Mouse (Mus musculus) cerebellum, adult 2 months (tissue): Measurements from ENCODE around the gene Igsf11. TPM values are rescaled to one million over a fixed set of nuclear protein-coding genes. Genes with fewer than 3 reads are reported as not detected.
A peak's percentile ranks its signal among the peaks of the same experiment; 100 is the strongest.

Experiments used
- DNase-seq, 2 experiments: peaks; one replicate each; pipeline ENCODE4 v3.0.0; 2021
- H3K27ac ChIP-seq: fragments of 200-500 bp; 2 replicates; pipeline ENCODE4 v1.5.1; 2012; ENCODE audit warnings: low read length, control low read depth, inconsistent platforms; ENCODE audit not compliant: insufficient read depth
- H3K27me3 ChIP-seq: fragments of 200-500 bp; 2 replicates; pipeline ENCODE4 v1.6.1; 2012; ENCODE audit warnings: inconsistent platforms, mild to moderate bottlenecking, low read length, moderate library complexity; ENCODE audit not compliant: control insufficient read depth, insufficient read depth
- H3K4me1 ChIP-seq: fragments of 200-500 bp; 2 replicates; pipeline ENCODE4 v1.6.1; 2011; ENCODE audit warnings: low read length; ENCODE audit not compliant: control insufficient read depth, insufficient read depth
- H3K4me3 ChIP-seq: fragments of 200-500 bp; replicated peaks from 2 replicates; pipeline ENCODE3; 2011; ENCODE audit warnings: mild to moderate bottlenecking, low read depth, low read length, control low read depth; ENCODE audit not compliant: insufficient read depth
- CTCF ChIP-seq: fragments of 200-500 bp; IDR thresholded peaks from 2 replicates; pipeline ENCODE4 v1.5.1; 2011; ENCODE audit warnings: low read depth, mild to moderate bottlenecking, control low read depth, low read length, moderate library complexity, borderline replicate concordance; ENCODE audit not compliant: insufficient read depth
- POLR2A ChIP-seq: fragments of 200-500 bp; IDR thresholded peaks from 2 replicates; pipeline ENCODE4 v1.6.1; 2011; ENCODE audit warnings: low read length, control low read depth, borderline replicate concordance; ENCODE audit not compliant: insufficient read depth
- WGBS: fragments of 180-500 bp; shearing (Covaris S2); methylation state at CpG from one replicate; pipeline ENCODE4 v1.1.7; 2018; 5-methylcytosine and 5-hydroxymethylcytosine counted together
- polyA plus RNA-seq: library from polyadenylated mRNA; depleted of rRNA; stranded (reverse); fragments of >200 nt; gene quantifications from 2 replicates; pipeline ENCODE4 v1.2.3, GENCODE M21; 2012

Igsf11 gene
- polyA plus RNA-seq, 1 experiment = 20.1 TPM

DNA sequence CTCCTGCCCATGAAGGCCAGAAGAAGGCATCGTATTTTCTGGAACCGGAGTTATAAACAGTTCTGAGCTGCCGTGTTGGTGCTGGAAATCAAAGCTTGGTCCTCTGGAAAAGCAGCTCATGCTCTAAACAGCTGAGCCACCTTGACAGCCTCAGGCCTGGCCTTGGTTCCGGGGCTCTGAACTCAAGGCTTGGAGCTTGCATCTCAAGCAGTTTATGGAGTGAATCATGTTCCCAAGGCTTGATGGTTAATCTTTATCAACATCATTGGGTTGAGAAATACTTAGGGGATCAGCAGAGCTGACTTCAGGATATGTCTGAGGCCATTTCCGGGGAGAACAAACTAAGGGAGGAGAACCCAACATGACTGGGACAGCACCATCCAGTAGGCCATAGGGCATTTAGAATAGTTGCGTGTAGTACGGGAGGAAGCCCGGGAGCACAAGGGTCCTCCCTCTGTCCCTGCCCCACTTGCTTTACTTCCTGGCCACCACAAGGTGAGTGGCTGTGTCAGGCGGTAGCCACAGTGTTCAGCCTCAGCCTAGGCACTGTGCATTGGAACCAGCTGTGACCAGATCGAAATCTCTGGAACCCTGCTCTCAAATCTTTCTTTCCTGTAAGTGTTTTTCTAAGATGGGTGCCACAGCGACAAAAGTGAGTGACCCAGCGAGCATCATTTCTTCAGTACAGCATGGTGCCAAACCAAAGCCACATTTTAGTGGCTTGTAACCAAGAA, 23.7 kb downstream of the Igsf11 start:
- no peaks in the 10 kb centered on the region; the same call in 1 of the 2 replicates for H3K27me3 ChIP-seq
- 95% methylated on average over 12 of the region's 12 CpGs for WGBS
- no peaks in the 10 kb centered on the region for H3K4me1 ChIP-seq
- no peak overlapping the region for H3K4me3 ChIP-seq
- DNase-seq = no peak
- no peak for TF ChIP-seq POLR2A
- no peak for TF ChIP-seq CTCF
- H3K27ac ChIP-seq = no peak overlapping the region

DNA sequence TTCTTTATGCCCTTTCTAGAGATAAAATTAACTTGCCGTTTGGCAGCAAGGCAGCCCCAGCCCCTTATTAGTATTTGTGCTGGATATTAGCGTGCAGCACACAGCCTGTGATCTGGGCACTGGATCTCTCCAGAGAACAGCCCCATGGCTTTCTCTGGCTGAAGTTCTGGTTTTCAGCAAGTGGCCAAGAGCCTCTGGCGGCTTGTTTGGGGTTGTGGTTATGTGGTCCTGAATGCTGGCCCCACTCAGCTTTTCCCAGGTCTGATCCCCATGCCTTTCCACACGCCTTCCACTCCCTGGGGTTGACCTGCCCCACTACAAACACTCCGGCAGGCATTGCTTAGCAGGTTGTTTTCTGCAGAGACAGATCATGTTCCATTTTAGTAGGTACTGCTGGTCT, 24.4 kb downstream of the Igsf11 start:
- no peak for TF ChIP-seq CTCF
- TF ChIP-seq POLR2A = no peak
- DNase-seq = peak in 1 of 2 experiments; percentile 20
- no peaks in the 10 kb centered on the region; the same call in 1 of the 2 replicates for H3K27me3 ChIP-seq
- 68% methylated on average over 5 of the region's 5 CpGs for WGBS
- no peaks in the 10 kb centered on the region for H3K4me1 ChIP-seq
- no peak overlapping the region for H3K27ac ChIP-seq
- no peak overlapping the region for H3K4me3 ChIP-seq

GRCm38 (mm10) chr16:38918121-38918520, 25.6 kb downstream of the Igsf11 start:
- WGBS = 98% methylated on average over 2 of the region's 2 CpGs
- Histone ChIP-seq H3K4me1 (no peaks in the 10 kb centered on the region), H3K27me3 (no peaks in the 10 kb centered on the region), H3K27ac (no peak overlapping the region), H3K4me3 (no peak overlapping the region)
- no peak for TF ChIP-seq CTCF
- no peak for TF ChIP-seq POLR2A
- DNase-seq = no peak

DNA sequence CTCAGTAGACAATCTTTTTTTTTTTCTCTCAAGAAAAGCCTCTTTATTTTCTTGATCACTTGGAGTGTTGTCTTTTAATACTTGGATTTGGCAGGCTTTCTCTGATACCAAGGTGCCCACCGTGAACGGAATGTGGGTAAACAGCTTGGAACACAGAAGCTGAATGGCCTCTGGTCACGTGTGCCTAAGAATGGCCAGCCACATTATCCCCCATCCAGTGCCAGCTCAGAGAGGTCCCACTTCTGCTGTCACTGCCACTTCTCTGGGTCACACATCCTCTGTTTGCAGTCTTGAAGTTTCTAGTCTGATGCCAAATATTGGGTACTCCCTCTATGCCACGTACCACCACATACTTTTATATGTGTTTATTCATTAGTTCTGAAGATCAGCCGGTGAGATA, 28.0 kb downstream of the Igsf11 start:
- no peaks in the 10 kb centered on the region for H3K4me1 ChIP-seq
- no peak for DNase-seq
- H3K4me3 ChIP-seq = no peak overlapping the region
- no peaks in the 10 kb centered on the region for H3K27me3 ChIP-seq
- WGBS = 57% methylated on average over 5 of the region's 5 CpGs
- TF ChIP-seq CTCF = no peak
- no peak for TF ChIP-seq POLR2A
- H3K27ac ChIP-seq = no peak overlapping the region

GRCm38 (mm10) chr16:38924940-38925339, 32.5 kb downstream of the Igsf11 start:
- peak overlapping the region; percentile 40 for H3K4me3 ChIP-seq
- no peaks in the 10 kb centered on the region for H3K4me1 ChIP-seq
- 5% methylated on average over 13 of the region's 13 CpGs for WGBS
- no peak overlapping the region for H3K27ac ChIP-seq
- H3K27me3 ChIP-seq = no peaks in the 10 kb centered on the region
- no peak for DNase-seq
- TF ChIP-seq POLR2A = no peak
- no peak for TF ChIP-seq CTCF

- Histone ChIP-seq H3K4me3 (no peak overlapping the region), H3K4me1 (no peaks in the 10 kb centered on the region), H3K27ac (no peak overlapping the region), H3K27me3 (no peaks in the 10 kb centered on the region)
- 75% methylated on average over 7 of the region's 7 CpGs for WGBS
- TF ChIP-seq POLR2A (no peak), CTCF (no peak)
- no peak for DNase-seq
Observed at GRCm38 (mm10) chr16:38928760-38929159, 36.3 kb downstream of the Igsf11 start.

DNA sequence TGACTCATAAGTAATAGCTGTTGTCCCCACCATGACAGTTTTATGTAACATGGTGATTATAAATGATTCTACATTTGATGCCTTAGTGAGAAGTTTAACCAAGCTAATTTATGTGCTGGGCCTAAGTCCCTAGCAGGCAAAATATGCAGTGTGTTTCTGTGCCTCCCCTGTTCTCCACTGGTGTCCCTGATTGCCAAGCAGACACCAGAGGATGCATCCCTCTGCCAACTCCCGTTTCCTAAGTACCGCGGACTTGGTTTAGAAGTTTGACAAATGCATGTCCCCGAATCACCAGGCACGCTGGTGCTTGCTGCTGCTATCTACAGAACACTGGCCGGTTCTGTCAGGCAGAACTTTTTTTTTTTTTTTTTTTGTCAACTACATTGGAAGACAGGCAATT, 39.0 kb downstream of the Igsf11 start:
- Histone ChIP-seq H3K4me1 (no peaks in the 10 kb centered on the region), H3K27me3 (no peaks in the 10 kb centered on the region), H3K4me3 (no peak overlapping the region), H3K27ac (no peak overlapping the region)
- no peak for TF ChIP-seq CTCF
- TF ChIP-seq POLR2A = no peak
- no peak for DNase-seq
- WGBS = 23% methylated on average over 6 of the region's 6 CpGs

GRCm38 (mm10) chr16:38940805-38941204, 48.3 kb downstream of the Igsf11 start:
- Histone ChIP-seq H3K4me3 (no peak overlapping the region), H3K27ac (peak overlapping the region; percentile 77; the same call in 1 of the 2 replicates), H3K4me1 (no peaks in the 10 kb centered on the region), H3K27me3 (no peaks in the 10 kb centered on the region; the same call in 1 of the 2 replicates)
- no peak for DNase-seq
- WGBS = 69% methylated on average over 3 of the region's 3 CpGs
- TF ChIP-seq CTCF (no peak), POLR2A (no peak)
